Mouse (Mus musculus): Measurements from ENCODE around the gene Faxc.

- TF ChIP-seq CTCF (IDR thresholded peaks at IDR 0.05; ENCODE audit: control insufficient read depth, insufficient read depth, low read length) (no peak), POLR2A (IDR thresholded peaks at IDR 0.05; ENCODE audit: borderline replicate concordance, control insufficient read depth, low read depth, low read length) (no peak)
Measured at GRCm38 (mm10) chr4:21930971-21931771, at the start of gene Faxc.

All from bone marrow, adult 2 months (tissue).